Mouse (Mus musculus) bone marrow, adult 2 months (tissue): Measurements from ENCODE around the gene Ptp4a2.

Source experiments
- CTCF ChIP-seq: fragments of 200-500 bp; IDR thresholded peaks from 2 replicates; pipeline ENCODE4 v1.5.1; 2011; ENCODE audit warnings: low read length, control low read depth; ENCODE audit not compliant: control insufficient read depth, insufficient read depth
- POLR2A ChIP-seq: fragments of 200-500 bp; IDR thresholded peaks from 2 replicates; pipeline ENCODE4 v1.6.1; 2011; ENCODE audit warnings: low read depth, mild to moderate bottlenecking, control low read depth, low read length, borderline replicate concordance; ENCODE audit not compliant: control insufficient read depth

DNA sequence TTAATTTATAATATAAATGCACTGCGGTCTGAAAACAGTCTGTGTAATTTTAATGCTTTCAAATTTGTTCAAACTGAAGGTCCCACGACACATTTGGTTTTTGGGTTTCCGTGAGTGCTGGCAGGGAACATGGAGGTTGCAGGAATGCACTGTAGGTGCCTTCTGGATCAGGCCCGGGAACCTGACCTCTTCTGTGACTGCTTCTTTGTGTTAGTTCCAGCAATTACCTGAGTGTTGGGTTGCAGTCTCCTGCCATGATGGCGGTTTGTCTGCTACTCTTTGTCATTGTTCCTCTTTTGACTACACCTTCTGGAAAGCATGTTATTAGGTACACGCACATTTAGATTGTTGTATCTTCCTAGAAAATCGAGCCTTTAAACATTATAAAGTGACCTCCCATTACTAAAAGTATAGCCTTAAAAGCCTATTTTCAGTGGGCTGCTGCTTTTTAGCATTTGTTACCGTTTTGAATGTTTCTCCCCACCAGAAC lies 67.7 kb downstream of the Ptp4a2 start:
- TF ChIP-seq CTCF (no peak), POLR2A (no peak)
